In the genomic region with DNA sequence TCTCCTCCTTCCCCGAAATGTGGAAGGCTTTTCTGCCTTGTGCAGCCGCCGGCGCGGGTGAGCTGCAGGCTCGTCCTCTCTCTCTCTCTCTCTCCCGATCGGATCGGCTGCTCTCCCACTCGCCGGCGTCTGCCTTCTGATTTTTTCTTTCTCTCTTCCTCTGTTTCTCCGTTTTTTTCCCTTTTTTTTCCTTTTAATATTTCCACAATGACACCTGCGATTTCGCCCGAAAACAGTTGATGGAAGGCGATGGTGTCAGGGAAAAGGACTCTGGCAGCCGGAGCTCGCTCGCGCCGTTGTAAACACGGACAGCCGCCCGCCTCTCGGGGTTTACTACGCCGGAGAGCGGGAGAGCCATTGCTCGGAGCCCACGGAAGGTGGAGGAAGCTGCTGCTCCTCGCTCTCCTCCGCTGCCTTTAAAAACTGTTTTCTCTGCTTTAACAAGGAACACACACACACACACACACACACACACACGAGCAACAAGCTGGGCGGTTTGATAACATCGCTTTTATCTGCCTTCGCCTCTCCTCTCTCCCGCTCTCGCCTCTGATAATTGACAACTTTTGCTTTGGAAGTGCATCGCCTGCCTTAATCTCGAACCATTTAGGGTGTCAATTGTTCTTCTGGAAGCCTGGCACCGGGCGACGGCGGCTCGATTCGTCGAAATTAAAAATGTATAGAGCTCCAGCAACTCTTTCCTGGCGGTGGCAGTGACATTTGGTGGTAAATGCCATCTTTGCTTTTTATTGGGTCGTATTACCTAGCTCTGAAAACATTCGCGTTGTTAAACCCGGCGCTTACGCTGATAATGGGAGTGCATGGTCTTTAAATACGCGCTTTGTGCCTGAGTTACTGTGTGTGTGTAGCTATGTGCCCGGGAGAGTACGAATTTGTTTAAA, we compare ENCODE assay signal across 8 mouse cellular contexts. TPM values are rescaled to one million over a fixed set of nuclear protein-coding genes. Genes with fewer than 3 reads are reported as not detected.
DNase-seq lines count a peak whose midpoint lies in the region; ATAC-seq lines count a peak whose summit lies in the region.

No protein-coding gene starts in this region.

- peak overlapping the region; percentile 98 for H3K4me3 ChIP-seq in heart, embryonic 12.5 days

- H3K27me3 ChIP-seq in heart, embryonic 12.5 days (replicated peaks) = no peaks in the 10 kb centered on the region

- ATAC-seq in heart, embryonic 12.5 days (ENCODE audit: insufficient number of reproducible peaks, low FRiP score) = 0 out of 2 replicates have a peak, but pooled peaks have one; percentile 3
- ATAC-seq in monocyte, adult 5-6 weeks (replicated peaks; ENCODE audit: insufficient number of reproducible peaks, low FRiP score, low TSS enrichment, poor library complexity, severe bottlenecking) = no peak

- no peaks in the 10 kb centered on the region for H3K36me3 ChIP-seq in heart, embryonic 12.5 days

- H3K9me3 ChIP-seq in heart, embryonic 12.5 days (replicated peaks) = no peaks in the 10 kb centered on the region

- peak; percentile 25 to 50 for DNase-seq in urinary bladder, adult 18-20 months (ENCODE audit: low spot score in 2 of 2)
- no peak for DNase-seq in urinary bladder, postnatal 10 days (ENCODE audit: low spot score)
- peak; percentile 61 for DNase-seq in embryo, embryonic 10 days (ENCODE audit: low spot score)
- peak; percentile 64 for DNase-seq in kidney, postnatal 10 days
- DNase-seq in lung, postnatal 10 days = peak; percentile 57
- DNase-seq in right cerebral cortex, postnatal 14 days = peak; percentile 41

- peak overlapping the region; percentile 81 for H3K27ac ChIP-seq in heart, embryonic 12.5 days (ENCODE audit: poor library complexity, severe bottlenecking)

- peak overlapping the region; percentile 97 for H3K9ac ChIP-seq in heart, embryonic 12.5 days

- H3K4me1 ChIP-seq in heart, embryonic 12.5 days (replicated peaks) = peaks cover 45% of the 10 kb centered on the region

- WGBS in heart, embryonic 12.5 days = under 1% methylated on average over 56 of the region's 59 CpGs

- peak overlapping the region; percentile 84 for H3K4me2 ChIP-seq in heart, embryonic 12.5 days

RNA-seq across cellular contexts. Expression of gene Med13l, which starts 0.9 kb away (rescaled TPM):
- polyA plus RNA-seq in heart, embryonic 12.5 days (2016; fragmentation: Nextera tagmentation; extraction: Ambion mirVana) = 10.0 and 10.8 TPM in 2 replicates
- 38.0 to 65.2 TPM (median 41.5 TPM) in 3 replicates for total RNA-seq in monocyte, adult 5-6 weeks (2017)
